14 mouse cellular contexts compared by ENCODE assay signal in genomic region chr9:116291624-116292023, GRCm38 (mm10).
"Had no signal": no experiment of that assay in that cellular context is flagged by ENCODE, and none has a peak within 500 bp of the region (broad histone marks: within the 10 kb centered on the region; RNA-seq: fewer than 3 reads in every experiment).

No protein-coding gene starts in this region.

- H3K4me3 ChIP-seq: limb, embryonic 13.5 days; liver, embryonic 12.5 days; lung, embryonic 15.5 days; midbrain, embryonic 12.5 days; stomach, embryonic 15.5 days had no signal

- H3K27me3 ChIP-seq: limb, embryonic 13.5 days; liver, embryonic 12.5 days; lung, embryonic 15.5 days; midbrain, embryonic 12.5 days; stomach, embryonic 15.5 days had no signal

- H3K9me3 ChIP-seq: limb, embryonic 13.5 days; liver, embryonic 12.5 days; lung, embryonic 15.5 days; midbrain, embryonic 12.5 days; stomach, embryonic 15.5 days had no signal

- H3K4me1 ChIP-seq: liver, embryonic 12.5 days; midbrain, embryonic 12.5 days; stomach, embryonic 15.5 days had no signal

- H3K4me2 ChIP-seq: limb, embryonic 13.5 days; liver, embryonic 12.5 days; lung, embryonic 15.5 days; midbrain, embryonic 12.5 days; stomach, embryonic 15.5 days had no signal

- H3K27ac ChIP-seq: limb, embryonic 13.5 days; liver, embryonic 12.5 days; lung, embryonic 15.5 days; midbrain, embryonic 12.5 days; stomach, embryonic 15.5 days had no signal

- DNase-seq: kidney, postnatal 36 days; layer of hippocampus, adult 9-11 months; layer of hippocampus, postnatal 36 days; left cerebral cortex, postnatal 4 days; right cerebral cortex, postnatal 14 days; thymus, adult 2 months; thymus, postnatal 25 days had no signal

- H3K9ac ChIP-seq: limb, embryonic 13.5 days; liver, embryonic 12.5 days; lung, embryonic 15.5 days; midbrain, embryonic 12.5 days; stomach, embryonic 15.5 days had no signal

- H3K36me3 ChIP-seq: limb, embryonic 13.5 days; liver, embryonic 12.5 days; lung, embryonic 15.5 days; midbrain, embryonic 12.5 days; stomach, embryonic 15.5 days had no signal

- ATAC-seq: intestine, embryonic 16.5 days; liver, embryonic 12.5 days; midbrain, embryonic 16.5 days had no signal
